Mouse (Mus musculus) cortical plate, adult 2 months (tissue): ENCODE data around the gene Ppfia4.

Experiments used
- CTCF ChIP-seq: fragments of 200-500 bp; IDR thresholded peaks from 2 replicates; pipeline ENCODE4 v1.5.1; 2011; ENCODE audit warnings: mild to moderate bottlenecking, control low read depth, low read length; ENCODE audit not compliant: insufficient read depth; ENCODE audit errors: extremely low read depth
- POLR2A ChIP-seq: fragments of 200-500 bp; IDR thresholded peaks from 2 replicates; pipeline ENCODE4 v1.6.1; 2011; ENCODE audit warnings: mild to moderate bottlenecking, low read length, control low read depth; ENCODE audit not compliant: insufficient read depth; ENCODE audit errors: extremely low read depth

DNA sequence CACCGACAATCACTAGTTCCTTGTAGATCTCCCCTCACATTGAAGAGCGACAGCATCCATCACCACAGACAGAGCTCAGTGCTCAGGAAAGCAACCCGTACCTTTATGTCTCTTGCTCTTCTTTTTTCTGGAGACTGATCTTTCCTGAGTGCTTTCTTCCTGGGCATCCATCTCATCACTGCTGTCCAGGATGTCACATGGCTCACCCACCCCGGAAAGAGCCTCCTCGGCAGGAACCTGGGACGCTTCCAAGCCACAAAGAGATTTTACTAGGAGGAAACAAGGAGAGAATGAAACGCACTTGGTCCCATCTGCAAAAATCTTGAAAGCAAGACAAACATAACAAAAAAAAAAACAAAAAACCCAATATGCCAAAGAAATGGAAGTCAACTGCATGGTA is 27.9 kb upstream of the Ppfia4 start:
- TF ChIP-seq CTCF = no peak
- TF ChIP-seq POLR2A = no peak
